Mouse (Mus musculus) CD4-positive helper T cell, adult 2 months (primary cell): Measurements from ENCODE around the gene Ccne1.

Experiments used
- DNase-seq: peaks from one replicate; pipeline ENCODE4 v3.0.0-alpha.2; 2012; ENCODE audit warnings: low read depth, missing footprints, low spot score

Ccne1 gene

DNA sequence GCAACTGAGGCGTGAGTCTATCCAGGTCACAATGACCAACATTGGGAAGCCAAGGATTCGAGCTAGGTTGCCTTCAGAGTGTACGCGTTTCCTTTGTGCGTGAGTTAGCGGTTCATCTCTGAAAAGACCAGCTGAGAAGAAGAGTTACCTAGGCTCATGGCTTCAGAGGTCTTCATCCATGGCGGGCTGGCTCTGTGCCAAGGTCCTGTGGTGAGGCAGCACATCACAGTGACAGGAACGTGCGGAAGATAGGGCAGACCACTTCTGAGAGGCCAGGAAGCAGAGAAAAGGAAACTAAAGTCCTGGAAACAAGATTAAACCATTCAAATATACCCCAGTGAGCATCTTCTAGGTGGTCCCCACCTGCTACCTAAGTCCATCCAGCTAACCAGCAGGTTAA lies 53.1 kb downstream of the Ccne1 start:
- no peak for DNase-seq
